Mouse (Mus musculus): Measurements from ENCODE around the gene Guca2a. TPM values are rescaled to one million over a fixed set of nuclear protein-coding genes. Genes with fewer than 3 reads are reported as not detected.

The Guca2a gene
- polyA plus RNA-seq, 1 experiment from 2014 or later, result 1.5 TPM

DNA sequence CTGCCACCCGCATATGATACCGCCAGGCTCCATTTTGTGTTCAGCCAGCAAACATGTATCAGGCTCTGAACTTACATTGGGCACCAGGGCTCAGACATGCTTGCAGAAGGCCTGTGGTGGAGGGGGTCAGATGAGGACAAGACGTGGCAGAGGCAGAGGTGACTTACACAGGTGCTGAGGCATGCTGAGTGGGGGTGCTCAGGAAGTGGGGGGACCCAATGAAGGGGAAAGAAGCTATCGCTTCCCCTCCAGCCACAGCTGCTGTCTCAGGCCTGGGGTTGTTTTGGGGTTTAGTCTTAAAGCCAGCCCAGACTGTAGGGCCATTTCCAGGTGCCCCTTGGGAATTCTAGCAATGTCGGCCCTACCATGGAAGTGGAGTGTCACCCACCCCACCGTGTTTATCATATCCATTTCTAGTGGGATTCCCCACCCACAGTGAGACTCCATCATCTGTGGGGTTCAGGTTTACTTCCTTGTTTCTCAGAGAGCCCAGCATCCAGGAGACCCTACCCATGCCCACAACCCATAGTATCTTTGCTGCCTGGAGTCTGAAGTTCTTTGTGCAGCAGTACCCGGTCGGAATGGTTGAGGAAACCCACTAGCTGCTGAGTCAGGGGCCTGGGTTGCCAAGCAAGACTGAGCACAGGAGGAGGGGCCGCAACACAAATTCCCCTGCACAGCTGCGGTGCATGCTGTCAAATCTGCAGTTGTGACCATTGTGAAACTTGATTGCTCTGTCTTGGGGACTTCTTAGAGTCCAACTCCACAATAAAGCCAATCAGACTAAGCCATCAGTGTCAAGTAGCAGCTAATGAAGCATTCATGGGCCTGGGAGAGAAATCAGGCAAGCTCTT, 32.1 kb downstream of the Guca2a start:
- Histone ChIP-seq H3K4me2 (ENCODE audit: low read depth, low read length) (no peak overlapping the region), H3K9ac (ENCODE audit: low read length) (no peak overlapping the region), H3K36me3 (ENCODE audit: control insufficient read depth, insufficient read depth) (no peaks in the 10 kb centered on the region), H3K4me1 (ENCODE audit: control insufficient read depth, insufficient read depth, low read length) (peaks cover 16% of the 10 kb centered on the region; the same call in 1 of the 2 replicates), H3K27ac (ENCODE audit: low read length) (no peak overlapping the region), H3K4me3 (ENCODE audit: low read length) (no peak overlapping the region), H3K27me3 (ENCODE audit: control insufficient read depth, insufficient read depth, low read length) (no peaks in the 10 kb centered on the region), H3K9me3 (replicated peaks; ENCODE audit: control insufficient read depth, low read length) (no peaks in the 10 kb centered on the region)
- WGBS, result 74% methylated on average over 10 of the region's 10 CpGs
- no peak for ATAC-seq (replicated peaks; ENCODE audit: extremely low read depth, insufficient read depth, low FRiP score)

DNA sequence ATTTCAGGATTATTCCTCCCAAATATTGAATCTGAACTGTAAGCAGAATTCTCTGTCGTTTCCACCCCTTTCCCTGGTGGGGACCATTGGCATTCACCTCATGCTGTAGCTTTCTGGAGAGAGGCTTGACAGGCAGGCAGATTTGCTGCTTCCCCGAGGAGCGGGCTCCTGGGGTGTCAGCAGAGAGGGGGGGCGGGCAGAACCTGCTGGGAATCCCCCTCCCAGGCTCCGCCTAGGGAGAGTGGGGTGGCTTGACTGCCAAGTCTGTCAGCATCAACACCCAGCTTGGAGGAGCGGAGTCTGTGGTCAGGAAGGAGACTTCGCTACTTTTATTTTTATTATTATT, 32.7 kb downstream of the Guca2a start:
- WGBS, result 62% methylated on average over 7 of the region's 7 CpGs
- Histone ChIP-seq H3K9ac (ENCODE audit: low read length) (no peak overlapping the region), H3K4me2 (ENCODE audit: low read depth, low read length) (no peak overlapping the region), H3K27ac (ENCODE audit: low read length) (no peak overlapping the region), H3K4me3 (ENCODE audit: low read length) (no peak overlapping the region), H3K36me3 (ENCODE audit: control insufficient read depth, insufficient read depth) (no peaks in the 10 kb centered on the region), H3K4me1 (ENCODE audit: control insufficient read depth, insufficient read depth, low read length) (peaks cover 16% of the 10 kb centered on the region; the same call in 1 of the 2 replicates), H3K9me3 (replicated peaks; ENCODE audit: control insufficient read depth, low read length) (no peaks in the 10 kb centered on the region), H3K27me3 (ENCODE audit: control insufficient read depth, insufficient read depth, low read length) (no peaks in the 10 kb centered on the region)
- no peak for ATAC-seq (replicated peaks; ENCODE audit: extremely low read depth, insufficient read depth, low FRiP score)

DNA sequence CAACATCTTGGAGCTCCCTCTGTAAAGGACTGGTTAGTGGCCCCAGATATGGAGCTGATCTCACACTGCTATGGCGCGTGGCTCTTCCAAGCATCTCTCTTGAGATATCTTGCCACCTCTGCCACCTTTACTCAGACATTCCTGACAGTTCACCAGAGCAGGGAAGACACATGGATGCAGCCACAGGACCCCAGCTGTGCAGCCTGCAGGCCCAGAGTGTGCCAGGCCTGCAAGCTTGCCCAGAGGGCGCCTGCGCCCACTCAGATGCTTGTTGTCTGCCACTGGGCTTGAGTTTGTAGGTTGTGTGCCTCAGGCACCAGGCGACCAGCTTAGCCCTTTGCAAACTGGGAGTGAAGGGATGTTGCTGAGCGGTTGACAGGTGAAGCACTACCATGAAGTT, 33.2 kb downstream of the Guca2a start:
- Histone ChIP-seq H3K27me3 (ENCODE audit: control insufficient read depth, insufficient read depth, low read length) (no peaks in the 10 kb centered on the region), H3K27ac (ENCODE audit: low read length) (no peak overlapping the region), H3K4me1 (ENCODE audit: control insufficient read depth, insufficient read depth, low read length) (peaks cover 13% of the 10 kb centered on the region; the same call in 1 of the 2 replicates), H3K4me2 (ENCODE audit: low read depth, low read length) (no peak overlapping the region), H3K9me3 (replicated peaks; ENCODE audit: control insufficient read depth, low read length) (no peaks in the 10 kb centered on the region), H3K4me3 (ENCODE audit: low read length) (no peak overlapping the region), H3K36me3 (ENCODE audit: control insufficient read depth, insufficient read depth) (no peaks in the 10 kb centered on the region), H3K9ac (ENCODE audit: low read length) (no peak overlapping the region)
- 80% methylated on average over 6 of the region's 6 CpGs for WGBS
- no peak for ATAC-seq (replicated peaks; ENCODE audit: extremely low read depth, insufficient read depth, low FRiP score)

DNA sequence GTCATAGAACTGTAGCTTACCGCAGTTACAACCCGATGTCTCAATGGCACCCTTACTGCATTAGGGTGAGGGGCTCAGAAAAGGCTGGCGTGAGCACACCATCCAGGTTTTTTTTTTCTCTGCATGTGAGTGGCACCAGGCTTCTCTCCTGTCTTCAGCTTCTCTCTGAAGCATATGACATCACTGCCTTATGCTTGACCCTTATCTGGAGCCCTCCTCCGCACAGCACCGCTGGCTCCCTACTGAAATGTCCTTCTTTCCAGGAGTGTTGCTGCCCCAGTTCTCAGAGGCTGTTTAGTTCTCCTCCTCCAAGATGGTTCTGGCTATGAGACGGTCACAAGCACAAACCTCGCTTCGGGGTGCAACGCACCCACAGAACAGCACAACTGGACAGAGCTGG, 33.7 kb downstream of the Guca2a start:
- H3K36me3 ChIP-seq (ENCODE audit: control insufficient read depth, insufficient read depth), result no peaks in the 10 kb centered on the region
- WGBS, result 66% methylated on average over 9 of the region's 9 CpGs

DNA sequence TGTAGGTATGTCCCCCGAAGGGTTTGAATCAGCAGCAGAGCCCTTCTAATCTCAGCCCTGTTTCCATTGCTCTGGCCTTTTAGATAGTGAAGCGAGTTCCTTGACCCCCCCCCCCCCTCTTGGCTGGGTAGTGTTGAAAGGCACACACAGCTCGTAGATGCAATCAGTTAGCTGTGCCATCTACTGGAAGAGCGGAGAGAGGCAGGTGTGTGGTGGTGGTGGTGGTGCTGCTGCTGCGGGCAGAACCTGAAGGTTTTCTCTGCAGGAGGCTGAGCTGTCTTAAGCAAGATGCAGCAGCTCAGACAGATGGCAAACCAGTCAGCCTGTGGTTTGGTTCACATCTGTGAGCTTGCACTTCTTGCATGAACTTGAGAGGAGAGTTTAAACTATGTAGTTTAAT, 35.2 kb downstream of the Guca2a start:
- H3K36me3 ChIP-seq (ENCODE audit: control insufficient read depth, insufficient read depth), result no peaks in the 10 kb centered on the region
- H3K9ac ChIP-seq (ENCODE audit: low read length), result no peak overlapping the region
- H3K27ac ChIP-seq (ENCODE audit: low read length), result no peak overlapping the region
- 0 out of 2 replicates have a peak, but pooled peaks have one; percentile 40 for ATAC-seq (replicated peaks; ENCODE audit: extremely low read depth, insufficient read depth, low FRiP score)
- H3K27me3 ChIP-seq (ENCODE audit: control insufficient read depth, insufficient read depth, low read length), result no peaks in the 10 kb centered on the region
- no peaks in the 10 kb centered on the region for H3K9me3 ChIP-seq (replicated peaks; ENCODE audit: control insufficient read depth, low read length)
- 18% methylated on average over 5 of the region's 5 CpGs for WGBS
- no peak overlapping the region for H3K4me3 ChIP-seq (ENCODE audit: low read length)
- no peak overlapping the region for H3K4me2 ChIP-seq (ENCODE audit: low read depth, low read length)
- peaks cover 8% of the 10 kb centered on the region; the same call in 1 of the 2 replicates for H3K4me1 ChIP-seq (ENCODE audit: control insufficient read depth, insufficient read depth, low read length)

More for the DNA sequence above, 33.7 kb downstream of the Guca2a start:
- Histone ChIP-seq H3K27me3 (ENCODE audit: control insufficient read depth, insufficient read depth, low read length) (no peaks in the 10 kb centered on the region), H3K4me1 (ENCODE audit: control insufficient read depth, insufficient read depth, low read length) (peaks cover 9% of the 10 kb centered on the region; the same call in 1 of the 2 replicates), H3K9ac (ENCODE audit: low read length) (no peak overlapping the region), H3K9me3 (replicated peaks; ENCODE audit: control insufficient read depth, low read length) (no peaks in the 10 kb centered on the region), H3K4me2 (ENCODE audit: low read depth, low read length) (no peak overlapping the region), H3K27ac (ENCODE audit: low read length) (no peak overlapping the region), H3K4me3 (ENCODE audit: low read length) (no peak overlapping the region)
- no peak for ATAC-seq (replicated peaks; ENCODE audit: extremely low read depth, insufficient read depth, low FRiP score)

DNA sequence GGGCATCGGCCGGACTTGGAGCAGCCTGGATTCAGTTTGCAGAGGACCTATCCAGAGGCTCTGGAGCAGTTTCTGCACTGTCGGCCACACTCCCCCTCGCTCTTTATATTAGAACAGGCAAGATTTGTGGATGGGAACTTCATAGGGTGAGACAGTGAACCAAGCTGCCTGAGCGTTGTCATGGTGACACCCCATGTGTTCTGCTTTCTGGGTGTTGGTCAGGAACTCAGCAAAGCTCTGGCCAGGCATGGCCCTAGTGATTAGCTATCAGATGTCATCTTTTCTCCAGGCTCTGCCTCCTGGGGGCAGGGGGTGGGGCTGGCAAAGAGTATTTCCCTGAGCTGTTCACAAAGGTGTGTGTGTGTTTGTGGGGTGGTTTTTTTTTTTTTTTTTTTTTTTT, 45.1 kb downstream of the Guca2a start:
- Histone ChIP-seq H3K27me3 (ENCODE audit: control insufficient read depth, insufficient read depth, low read length) (no peaks in the 10 kb centered on the region), H3K9me3 (replicated peaks; ENCODE audit: control insufficient read depth, low read length) (peaks cover 3% of the 10 kb centered on the region; the same call in 1 of the 2 replicates), H3K4me3 (ENCODE audit: low read length) (no peak overlapping the region), H3K4me2 (ENCODE audit: low read depth, low read length) (no peak overlapping the region), H3K4me1 (ENCODE audit: control insufficient read depth, insufficient read depth, low read length) (no peaks in the 10 kb centered on the region), H3K27ac (ENCODE audit: low read length) (no peak overlapping the region), H3K36me3 (ENCODE audit: control insufficient read depth, insufficient read depth) (no peaks in the 10 kb centered on the region), H3K9ac (ENCODE audit: low read length) (no peak overlapping the region)
- WGBS, result 62% methylated on average over 5 of the region's 5 CpGs
- ATAC-seq (replicated peaks; ENCODE audit: extremely low read depth, insufficient read depth, low FRiP score), result no peak

DNA sequence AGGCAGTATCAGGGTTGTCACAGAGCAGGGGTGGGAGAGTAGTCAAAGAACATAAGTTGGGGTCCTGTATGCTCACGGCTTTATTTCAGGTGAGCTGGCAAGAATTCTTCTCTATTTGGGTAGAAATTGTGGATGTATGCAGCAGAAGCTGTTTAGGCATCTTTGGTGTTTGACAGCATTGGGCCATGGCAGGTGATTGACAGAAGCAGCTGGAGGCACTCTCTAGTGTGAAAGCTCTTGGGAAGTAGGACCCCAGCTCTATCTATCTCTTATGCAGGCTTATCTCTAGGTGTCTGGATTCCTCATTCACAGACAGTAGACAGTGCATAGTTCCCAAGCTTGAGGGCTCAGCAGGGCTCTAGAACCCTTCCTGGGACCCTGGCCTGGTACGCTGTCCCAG, 48.2 kb downstream of the Guca2a start:
- H3K27me3 ChIP-seq (ENCODE audit: control insufficient read depth, insufficient read depth, low read length), result no peaks in the 10 kb centered on the region
- no peak overlapping the region for H3K4me3 ChIP-seq (ENCODE audit: low read length)
- WGBS, result 69% methylated on average over 2 of the region's 2 CpGs
- H3K9me3 ChIP-seq (replicated peaks; ENCODE audit: control insufficient read depth, low read length), result peaks cover 3% of the 10 kb centered on the region; the same call in 1 of the 2 replicates
- no peak overlapping the region for H3K27ac ChIP-seq (ENCODE audit: low read length)
- no peak for ATAC-seq (replicated peaks; ENCODE audit: extremely low read depth, insufficient read depth, low FRiP score)
- no peak overlapping the region for H3K4me2 ChIP-seq (ENCODE audit: low read depth, low read length)
- H3K36me3 ChIP-seq (ENCODE audit: control insufficient read depth, insufficient read depth), result no peaks in the 10 kb centered on the region
- no peaks in the 10 kb centered on the region for H3K4me1 ChIP-seq (ENCODE audit: control insufficient read depth, insufficient read depth, low read length)
- no peak overlapping the region for H3K9ac ChIP-seq (ENCODE audit: low read length)

Other genes starting within 250 kb of the Guca2a start
- gene Ccdc30, start 222.2 kb upstream of the Guca2a start, polyA plus RNA-seq (2015; fragmentation: Nextera tagmentation; extraction: Ambion mirVana), result 3.8 and 4.0 TPM in 2 replicates
- 30.3 and 32.6 TPM in 2 replicates for gene Ppcs, start 215.3 kb upstream of the Guca2a start, polyA plus RNA-seq (2015; fragmentation: Nextera tagmentation; extraction: Ambion mirVana)
- gene Zmynd12, start 214.9 kb upstream of the Guca2a start, polyA plus RNA-seq (2015; fragmentation: Nextera tagmentation; extraction: Ambion mirVana), result 0.28 and 0.42 TPM in 2 replicates
- gene Rimkla, start 145.1 kb upstream of the Guca2a start, polyA plus RNA-seq (2015; fragmentation: Nextera tagmentation; extraction: Ambion mirVana), result 4.5 and 4.6 TPM in 2 replicates
- 20.2 and 21.5 TPM in 2 replicates for gene Foxj3, start 100.7 kb upstream of the Guca2a start, polyA plus RNA-seq (2015; fragmentation: Nextera tagmentation; extraction: Ambion mirVana)
- 3.1 and 5.6 TPM in 2 replicates for gene Frg2f1, start 98.2 kb upstream of the Guca2a start, polyA plus RNA-seq (2015; fragmentation: Nextera tagmentation; extraction: Ambion mirVana)
- gene Guca2b, start 21.2 kb downstream of the Guca2a start, polyA plus RNA-seq (2015; fragmentation: Nextera tagmentation; extraction: Ambion mirVana), result 2.4 TPM in 1 of 2 replicates, not detected in the other
- 6.1 and 9.4 TPM in 2 replicates for gene Hivep3, start 96.1 kb downstream of the Guca2a start, polyA plus RNA-seq (2015; fragmentation: Nextera tagmentation; extraction: Ambion mirVana)

All from heart, embryonic 16.5 days (tissue).